Mouse (Mus musculus) kidney, postnatal 14 days (tissue): ENCODE measurements at regions not wholly inside any gene's neighbourhood (a gene's known extent, or its start where the extent isn't known, plus 50 kb on each side); places are given as distances from the start of the nearest gene placed in this dataset.

ENCODE experiments used
- DNase-seq: peaks from one replicate; pipeline ENCODE4 v3.0.0; 2022; ENCODE audit warnings: mixed read lengths

GRCm38 (mm10) chr14:100350021-100350790 is 65.7 kb upstream of the Klf12 start:
- no peak for DNase-seq

GRCm38 (mm10) chr14:100348336-100349164 is 64.1 kb upstream of the Klf12 start:
- no peak for DNase-seq

- DNase-seq = no peak
These were observed 52.4 kb upstream of the Klf12 start for GRCm38 (mm10) chr14:100336926-100337325.
